Mouse (Mus musculus) kidney, postnatal 25 days (tissue): ENCODE data around the gene Mrps31.
A peak's percentile ranks its signal among the peaks of the same experiment; 100 is the strongest.

ENCODE experiments used
- DNase-seq, 2 experiments: peaks; one replicate each; pipeline ENCODE4 v3.0.0; 2021; ENCODE audit warnings: mixed read lengths in 2 of 2

Mrps31 gene

DNA sequence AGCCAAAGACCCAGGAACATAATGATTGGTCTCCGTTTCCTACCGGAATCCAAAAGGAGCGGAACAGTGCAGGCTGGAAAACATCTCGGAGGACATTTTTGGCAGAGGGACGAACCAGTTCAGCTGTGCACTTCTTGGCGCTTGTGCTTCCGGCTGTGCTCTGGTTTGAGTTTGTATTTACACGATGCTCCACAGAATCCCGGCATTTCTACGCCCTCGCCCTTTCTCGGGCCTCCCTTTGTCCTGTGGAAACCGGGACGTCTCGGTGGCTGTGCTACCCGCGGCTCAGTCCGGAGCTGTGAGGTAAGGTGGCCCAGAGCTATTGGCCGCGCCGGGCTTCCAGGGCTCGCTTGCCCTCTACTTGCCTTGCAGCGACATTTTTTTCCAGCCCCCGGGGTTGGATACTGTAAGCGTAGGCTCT is at the start of gene Mrps31:
Mrps31 (plus strand) TSS at position 80 of the 421 bp plus-strand sequence.
- DNase-seq = peak; percentile 86 to 89

DNA sequence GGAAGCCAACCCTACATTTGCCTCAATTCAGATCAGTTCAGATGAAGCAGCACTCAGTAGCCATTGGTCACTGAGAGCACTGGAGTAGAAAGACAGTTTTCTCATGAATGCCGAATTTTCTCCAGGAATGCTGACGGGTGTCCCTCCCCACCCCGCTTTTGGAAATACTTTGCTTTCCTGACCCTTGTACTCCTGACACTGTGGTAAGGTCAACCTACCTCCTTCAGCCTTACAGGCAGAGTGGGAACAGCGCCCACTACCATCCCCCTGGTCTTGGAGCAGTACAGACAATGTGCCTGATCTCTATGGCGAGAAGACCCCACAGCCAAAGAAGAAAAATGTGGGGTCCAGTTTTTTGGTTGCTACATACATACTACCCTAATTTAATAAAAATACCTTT is 34.9 kb upstream of the Mrps31 start:
- DNase-seq = no peak

DNA sequence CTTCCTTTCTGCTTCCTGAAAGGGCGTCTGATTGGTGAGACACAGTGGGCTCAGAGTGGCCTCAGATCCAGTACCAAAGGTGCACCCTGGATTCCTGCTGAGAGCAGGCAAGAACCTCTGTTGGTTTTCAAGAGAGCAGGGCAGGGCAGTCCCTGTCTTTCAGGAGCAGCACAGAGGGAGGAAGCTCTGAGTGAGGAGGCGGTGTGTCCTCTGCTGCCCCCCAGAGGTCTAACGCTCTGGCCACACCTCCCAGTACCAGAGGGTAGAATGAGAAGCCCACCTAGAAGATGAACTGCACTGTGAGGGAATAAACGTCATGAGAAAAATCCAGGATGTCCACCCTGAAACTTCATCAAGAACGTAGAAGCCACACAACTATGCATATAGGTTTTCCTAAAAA is 34.3 kb upstream of the Mrps31 start:
- DNase-seq = peak; percentile 58 to 62

DNA sequence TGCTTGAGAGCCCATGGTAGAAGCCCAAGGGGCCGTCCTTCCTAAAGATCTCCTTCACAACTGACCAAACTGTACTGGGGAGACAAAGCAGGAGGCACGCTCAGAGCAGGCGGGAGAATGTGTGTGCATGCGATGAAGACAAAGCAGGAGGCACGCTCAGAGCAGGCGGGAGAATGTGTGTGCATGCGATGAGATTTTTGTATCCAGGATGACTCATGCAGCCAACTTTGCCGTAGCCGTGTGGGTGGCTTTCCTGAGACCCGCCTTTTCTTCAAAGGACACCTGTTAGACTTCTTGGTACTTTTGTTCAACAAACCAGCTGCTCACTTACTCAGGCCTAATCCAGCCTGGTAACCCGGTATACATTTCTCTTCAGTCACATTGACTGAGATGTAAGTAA is 30.2 kb upstream of the Mrps31 start:
- DNase-seq = no peak

DNA sequence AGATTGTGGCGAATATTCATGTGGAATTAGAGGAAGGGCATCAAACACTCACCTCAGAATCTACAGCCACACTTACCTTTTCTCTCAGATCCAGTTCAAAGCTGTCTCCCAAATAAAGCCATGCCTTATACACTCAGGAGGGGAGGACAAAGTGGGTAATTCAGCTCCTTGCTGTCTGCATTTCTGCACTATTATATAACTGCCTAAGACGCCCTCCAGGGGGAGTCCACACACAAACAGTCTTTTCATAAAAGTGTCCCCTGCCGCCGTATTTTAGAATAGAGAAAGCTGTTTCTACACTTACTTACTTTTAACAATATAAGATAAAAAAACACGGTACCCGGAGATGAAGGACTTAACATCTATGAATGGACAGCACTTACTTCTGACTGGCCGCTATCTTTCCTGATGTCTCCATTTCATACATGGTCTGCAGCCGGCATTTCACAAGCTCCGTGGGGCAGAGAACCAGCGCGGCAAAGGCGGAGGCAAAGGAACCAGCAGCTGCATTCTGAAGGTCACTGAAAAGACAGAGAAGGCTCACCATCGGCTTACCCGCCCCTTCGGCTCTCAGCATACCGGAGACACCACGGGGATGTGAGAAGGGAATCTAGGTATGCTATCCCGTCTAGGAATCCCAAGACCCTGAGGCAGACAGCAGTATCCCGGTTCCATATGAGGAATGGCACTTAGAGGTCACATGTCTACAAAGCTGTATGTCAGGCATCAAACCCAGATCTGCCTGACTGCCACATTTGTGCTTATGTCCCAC is 28.2 kb upstream of the Mrps31 start:
- DNase-seq = no peak

DNA sequence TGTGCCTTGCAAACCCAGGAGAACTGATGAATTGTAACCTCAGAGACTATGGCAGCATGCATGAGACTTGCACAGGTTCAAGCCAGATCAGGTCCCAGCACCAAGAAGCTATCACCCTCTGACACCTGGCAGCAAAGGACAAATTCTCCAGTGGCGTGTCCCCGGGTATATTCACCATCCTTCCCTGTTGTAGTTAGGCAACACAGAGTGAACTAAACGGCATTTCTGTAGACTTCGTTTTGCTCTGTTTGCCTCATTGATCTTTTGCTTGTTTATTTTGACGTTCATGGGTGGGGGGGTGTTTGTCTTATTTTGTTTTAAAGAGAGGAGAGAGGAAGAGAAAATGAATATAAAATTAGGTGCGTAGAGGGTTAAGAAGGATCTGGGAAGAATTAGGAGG is 26.0 kb upstream of the Mrps31 start:
- DNase-seq = no peak

DNA sequence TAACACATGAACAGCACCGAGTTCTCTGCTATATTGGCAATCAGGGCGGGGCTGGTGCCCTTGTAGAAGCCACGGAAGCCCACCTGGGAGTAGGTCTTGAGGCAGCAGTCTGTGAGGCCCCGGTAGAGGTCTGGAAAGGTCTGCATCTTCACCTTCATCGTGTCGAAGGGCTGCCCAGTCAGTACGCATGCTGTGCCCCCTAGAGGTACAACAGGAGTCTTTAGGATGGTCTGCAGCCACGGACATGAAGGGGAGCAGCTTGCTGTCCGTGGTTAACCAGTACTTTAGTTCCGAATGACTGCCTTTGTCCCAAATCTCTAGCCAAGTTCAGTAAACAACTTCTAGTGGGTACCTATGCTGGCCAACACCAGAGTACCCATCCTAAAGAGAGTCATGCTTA is 21.3 kb upstream of the Mrps31 start:
- DNase-seq = peak; percentile 26 to 61

DNA sequence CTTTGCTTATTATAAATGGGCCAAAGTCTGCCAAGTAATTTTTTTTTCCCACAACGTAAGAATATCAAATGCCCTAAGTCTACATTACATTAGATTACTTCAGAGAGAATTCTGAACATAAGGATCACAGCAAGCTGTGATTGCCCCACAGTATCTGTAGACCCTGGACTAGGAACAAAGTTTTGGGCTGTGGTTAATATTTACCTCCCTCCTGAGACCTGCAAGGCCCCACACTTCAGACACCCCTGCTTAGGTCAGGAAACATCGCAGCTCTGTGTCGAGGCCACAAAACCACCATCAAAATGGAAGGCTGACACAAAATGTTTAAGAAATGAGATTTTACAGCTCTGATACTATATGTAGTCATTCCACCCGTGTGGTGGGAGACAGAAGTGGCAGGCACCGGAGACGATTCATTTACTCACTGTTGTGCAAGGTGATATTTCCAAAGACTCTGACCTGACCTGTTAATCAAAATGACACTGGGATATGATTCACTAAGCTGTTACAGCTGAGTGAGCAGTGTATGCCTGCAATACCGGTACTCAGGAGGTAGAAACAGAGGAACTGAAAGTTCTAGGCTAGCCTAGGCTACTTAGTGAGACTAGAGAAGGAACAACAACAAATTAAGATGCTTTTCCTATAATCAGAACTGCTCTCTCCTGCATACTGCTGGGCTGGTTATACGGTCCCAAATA is 20.2 kb upstream of the Mrps31 start:
- peak; percentile 46 to 73 for DNase-seq

DNA sequence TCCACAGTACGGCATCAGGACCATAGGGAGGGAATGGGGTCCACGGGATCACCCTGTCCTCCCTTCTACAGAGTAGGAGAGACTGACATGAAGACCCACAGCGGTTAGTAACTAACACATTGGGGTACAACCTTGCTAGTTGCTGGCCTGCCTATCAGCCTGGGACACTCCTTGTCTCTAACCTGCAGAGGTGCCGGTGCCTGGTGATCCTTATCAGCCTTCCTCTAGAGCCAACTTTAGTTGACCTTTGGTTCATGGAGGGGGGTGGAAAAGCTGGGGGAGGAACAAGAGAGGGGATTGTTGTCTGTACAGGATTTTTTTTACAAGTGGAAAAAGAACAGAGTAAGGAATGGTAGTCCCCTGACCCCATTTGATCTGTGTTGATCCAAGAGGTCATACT is 16.7 kb upstream of the Mrps31 start:
- DNase-seq = peak; percentile 60 to 85

DNA sequence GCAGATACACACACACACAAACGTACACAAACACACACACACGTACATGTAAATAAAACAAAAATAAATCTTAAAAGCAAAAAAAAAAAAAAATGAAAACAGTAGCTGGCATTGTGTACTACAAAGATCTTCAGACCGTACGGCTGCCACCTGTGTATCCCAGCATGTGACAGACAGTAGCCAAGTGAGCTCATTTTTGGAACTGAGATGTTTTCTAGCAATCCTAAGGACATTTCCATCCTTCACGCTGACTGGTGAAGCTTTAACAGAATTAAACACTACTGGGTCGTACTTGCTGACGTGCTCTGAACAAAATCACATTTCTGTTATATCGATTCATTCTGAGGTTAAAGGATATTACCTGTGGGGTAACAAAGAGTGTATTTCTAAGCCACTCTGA is 15.9 kb upstream of the Mrps31 start:
- no peak for DNase-seq

DNA sequence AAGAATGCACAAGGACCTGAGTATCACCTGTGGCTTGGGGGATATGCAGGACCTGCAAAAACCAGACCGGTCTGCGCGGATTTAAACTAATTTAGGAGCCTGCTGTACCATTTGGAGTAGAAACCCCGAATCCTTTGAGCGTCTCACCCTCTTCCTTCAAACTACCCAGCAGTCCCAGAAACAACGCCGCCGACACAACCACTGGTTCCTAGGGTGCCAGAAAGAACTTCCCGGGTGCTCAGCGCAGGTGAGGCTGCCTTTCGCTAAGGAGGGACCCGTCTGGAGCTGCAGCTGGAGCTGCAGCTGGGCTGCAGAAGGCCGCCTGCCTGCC is 13.4 kb upstream of the Mrps31 start:
- no peak for DNase-seq

DNA sequence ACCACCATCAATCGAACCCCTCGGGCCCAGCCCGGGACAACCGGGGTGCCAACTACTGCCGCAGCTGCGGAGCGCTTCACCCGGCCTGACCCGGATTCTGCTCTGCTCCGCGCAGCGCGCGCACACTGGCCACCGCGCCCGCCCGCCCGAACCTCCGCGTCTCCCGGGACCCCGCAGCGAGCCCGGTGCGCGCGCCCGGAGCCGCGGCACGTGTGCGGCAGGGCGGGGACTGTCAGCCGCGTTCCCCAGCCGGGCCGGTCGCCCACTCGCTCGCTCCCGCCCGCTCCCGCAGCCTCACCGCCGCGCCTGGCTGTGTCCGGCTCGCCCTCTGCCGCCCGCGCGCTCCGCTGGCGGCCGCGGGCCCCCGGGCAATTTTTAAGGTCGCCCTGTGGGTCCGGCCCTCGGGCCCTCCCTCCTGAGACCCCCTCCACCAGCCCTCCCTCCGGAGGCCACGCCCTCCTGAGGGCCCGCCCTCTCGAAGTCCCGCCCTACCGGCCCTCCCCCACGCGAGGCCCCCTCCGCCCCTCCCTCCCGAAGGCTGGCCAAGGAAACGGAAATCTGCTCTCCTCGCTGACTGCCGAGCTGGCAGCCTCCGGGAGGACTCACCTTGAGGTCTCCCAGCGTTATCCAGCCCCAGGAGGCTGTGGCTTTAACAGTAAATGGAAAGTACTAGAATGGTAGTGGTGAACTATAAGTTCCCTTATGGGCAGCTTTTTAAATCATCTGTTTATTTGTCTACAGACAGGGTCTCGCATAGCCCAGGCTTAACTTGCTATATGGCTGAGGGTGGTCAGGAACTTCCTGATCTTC is 12.8 kb upstream of the Mrps31 start, which contains the start of gene Slc25a15:
Slc25a15 (minus strand) TSS at position 456 of the 810 bp plus-strand sequence.
- DNase-seq = peak; percentile 92 to 96

DNA sequence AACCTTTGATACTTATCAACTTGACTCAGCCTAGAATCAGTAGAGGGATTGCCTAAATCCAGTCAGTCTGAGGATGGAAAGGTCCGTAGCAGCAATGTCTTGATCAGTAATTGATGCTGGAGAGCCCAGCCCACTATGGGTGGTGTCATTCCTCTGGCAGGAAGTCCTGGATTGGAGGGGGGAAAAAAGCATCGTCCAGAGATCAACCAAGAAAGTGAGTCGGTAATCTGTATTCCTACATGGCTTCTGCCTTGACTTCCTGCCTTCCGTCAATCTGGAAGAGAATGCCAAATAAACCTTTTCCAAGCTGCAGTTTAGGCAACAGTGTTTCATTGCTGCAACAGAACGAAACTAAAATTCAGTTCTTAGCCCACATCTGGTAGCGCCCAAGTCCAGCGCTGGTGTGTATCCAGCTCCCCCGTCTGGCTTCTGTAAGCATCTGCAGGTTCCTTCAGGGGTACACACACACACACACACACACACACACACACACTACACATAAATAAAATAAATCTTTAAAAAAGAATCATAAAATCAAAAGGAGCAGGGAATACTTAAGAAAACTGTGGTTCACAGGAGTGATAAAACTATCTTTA is 11.8 kb upstream of the Mrps31 start:
- DNase-seq = no peak

DNA sequence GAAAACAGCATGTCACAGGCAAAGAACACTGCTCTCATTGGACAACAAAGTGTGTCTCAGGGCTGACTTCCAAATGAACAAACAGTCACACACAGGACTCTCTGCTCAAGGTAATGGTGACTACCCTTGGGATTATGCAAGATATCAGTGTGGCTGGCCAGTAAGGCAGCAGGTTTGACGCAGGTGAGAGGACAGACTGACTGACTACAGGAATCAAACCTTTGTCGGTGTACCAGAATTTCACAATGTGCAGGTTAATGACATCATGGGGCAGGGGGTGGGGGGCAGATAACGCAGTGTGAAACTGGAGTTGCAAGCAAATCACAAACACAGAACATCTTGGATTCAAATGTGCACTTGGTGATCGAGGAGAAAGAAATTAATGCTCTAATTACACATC is 10.6 kb upstream of the Mrps31 start:
- no peak for DNase-seq

DNA sequence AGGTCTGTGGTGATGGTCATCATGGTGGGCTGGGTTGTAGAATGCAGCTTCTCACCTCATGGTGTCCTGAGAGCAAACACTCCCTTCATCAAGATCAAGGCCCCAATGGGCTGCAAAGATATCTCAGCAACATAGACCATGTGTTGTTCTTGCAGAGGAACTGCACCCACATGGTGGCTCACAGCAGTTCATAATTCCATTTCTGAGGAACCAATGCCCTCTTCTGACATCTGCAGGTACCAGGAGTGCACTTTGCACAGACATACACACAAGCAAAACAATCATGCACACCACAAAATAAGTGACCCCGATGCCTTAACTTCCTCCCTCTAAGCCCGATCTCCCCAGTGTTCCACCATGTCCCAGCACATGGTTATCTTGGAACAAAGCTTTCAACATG is 7.9 kb upstream of the Mrps31 start:
- DNase-seq = no peak

DNA sequence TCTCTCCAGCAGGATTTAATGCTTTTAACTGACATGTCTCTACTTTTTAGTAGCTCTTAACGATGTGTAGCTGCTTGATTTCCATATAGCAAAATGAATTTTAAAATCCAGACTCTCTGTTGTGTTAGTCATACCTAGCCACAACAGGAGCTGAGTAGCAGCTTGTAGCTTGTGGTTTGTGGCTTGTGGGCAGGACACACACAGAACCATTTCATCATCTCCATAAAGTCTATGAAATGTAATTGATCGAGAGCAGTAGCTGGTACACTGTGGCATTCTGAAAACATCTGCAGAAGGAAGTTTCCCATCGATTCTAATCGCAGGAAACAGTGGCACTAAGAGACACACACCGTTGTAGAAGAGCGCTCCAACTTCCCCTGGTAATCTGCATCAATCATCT is 5.4 kb upstream of the Mrps31 start:
- no peak for DNase-seq

DNA sequence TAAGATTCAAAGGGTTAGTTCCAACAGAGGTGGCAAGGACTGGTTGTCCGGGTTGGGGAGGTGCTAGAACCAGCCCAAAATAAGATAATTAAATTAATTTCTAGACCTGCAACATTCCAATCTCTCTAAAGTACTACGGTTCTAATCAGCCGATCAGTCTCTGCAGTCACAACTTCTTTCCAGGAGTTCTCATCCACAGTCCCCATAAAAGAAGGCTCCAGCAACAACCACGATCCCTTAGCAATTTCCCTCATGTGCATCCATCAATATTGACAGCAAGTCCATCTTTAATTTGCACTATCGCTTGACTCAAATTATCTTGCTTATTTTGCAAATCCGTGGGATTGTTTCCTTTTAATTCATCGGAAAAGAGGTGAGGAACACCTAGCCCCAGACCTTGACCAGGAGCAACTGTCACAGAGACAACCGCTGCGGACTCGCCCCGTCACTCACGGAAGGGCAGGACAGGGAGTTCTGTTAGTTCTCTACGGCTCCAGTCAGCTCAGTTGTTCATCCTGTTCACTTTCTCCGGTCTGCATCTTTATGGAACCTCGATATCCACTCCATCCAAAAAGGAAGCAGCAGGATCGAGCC is 376 bp upstream of the Mrps31 start:
- DNase-seq = no peak

DNA sequence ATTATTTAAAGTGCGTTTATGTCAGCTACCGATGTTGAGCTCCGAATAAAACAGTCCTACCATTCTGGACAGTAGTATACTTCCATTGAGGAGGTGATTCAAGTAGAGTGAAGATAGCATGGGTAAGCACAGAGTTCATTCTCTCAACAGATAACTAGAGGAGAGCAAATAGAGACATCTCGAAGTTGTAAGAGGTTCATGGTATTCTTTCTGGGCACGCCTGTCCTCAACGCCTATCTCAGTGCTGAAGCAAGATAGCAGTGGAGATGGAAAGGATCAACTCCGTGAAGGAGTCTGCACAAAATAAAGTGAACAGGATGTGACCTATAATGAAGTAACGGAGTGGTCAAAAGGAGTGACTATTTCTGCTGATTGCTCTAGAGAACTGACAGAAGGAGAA is 810 bp downstream of the Mrps31 start:
- no peak for DNase-seq
